Mouse (Mus musculus) liver, embryonic 16.5 days (tissue): ENCODE measurements around the gene Cdk7. TPM values are rescaled to one million over a fixed set of nuclear protein-coding genes. Genes with fewer than 3 reads are reported as not detected.
"Not testable (repeated sequence)": the region's sequence is repeated elsewhere in the genome, so short reads cannot be mapped to it uniquely, and the experiment has no call there.

ENCODE experiments used
- ATAC-seq: fragments of 200-750 bp; cut with Nextera tagmentation; 2 replicates; pipeline ENCODE4 v1.8.0; 2017; ENCODE audit warnings: low read depth, mild to moderate bottlenecking, moderate number of reproducible peaks, moderate library complexity
- H3K27ac ChIP-seq: fragments of 300-500 bp; sonication (generic); 2 replicates; pipeline ENCODE4 v1.5.1; 2014; ENCODE audit warnings: mild to moderate bottlenecking, low read length
- H3K27me3 ChIP-seq: fragments of 300-500 bp; sonication (generic); 2 replicates; pipeline ENCODE4 v1.6.1; 2014; ENCODE audit warnings: low read depth, low read length, mixed read lengths; ENCODE audit not compliant: control insufficient read depth, insufficient read depth
- H3K36me3 ChIP-seq: fragments of 300-500 bp; sonication (generic); 2 replicates; pipeline ENCODE4 v1.6.1; 2014; ENCODE audit warnings: mild to moderate bottlenecking; ENCODE audit not compliant: control insufficient read depth, insufficient read depth
- H3K4me1 ChIP-seq: fragments of 300-500 bp; sonication (generic); 2 replicates; pipeline ENCODE4 v1.6.1; 2014; ENCODE audit warnings: low read depth, low read length, mixed read lengths; ENCODE audit not compliant: control insufficient read depth
- H3K4me2 ChIP-seq: fragments of 300-500 bp; sonication (generic); 2 replicates; pipeline ENCODE4 v1.6.1; 2014; ENCODE audit warnings: low read depth, low read length, mixed read lengths
- H3K4me3 ChIP-seq: fragments of 300-500 bp; sonication (generic); 2 replicates; pipeline ENCODE4 v1.5.1; 2014; ENCODE audit warnings: low read depth, mild to moderate bottlenecking, low read length
- H3K9ac ChIP-seq: fragments of 300-500 bp; sonication (generic); 2 replicates; pipeline ENCODE4 v1.6.1; 2014; ENCODE audit warnings: low read depth, low read length
- H3K9me3 ChIP-seq: fragments of 300-500 bp; sonication (generic); replicated peaks from 2 replicates; pipeline ENCODE4 v1.6.1; 2016; ENCODE audit warnings: low read length; ENCODE audit not compliant: control insufficient read depth
- WGBS: fragments of 180-500 bp; shearing (Covaris S2); extraction: QIAGEN DNeasy Blood & Tissue Kit; methylation state at CpG from one replicate; pipeline ENCODE4 v1.1.7; 2014; ENCODE audit not compliant: insufficient replicate concordance; 5-methylcytosine and 5-hydroxymethylcytosine counted together
- polyA plus RNA-seq: library from polyadenylated mRNA; unstranded; fragments of >200 nt; fragmentation: Nextera tagmentation; extraction: Ambion mirVana; gene quantifications from 2 replicates; pipeline ENCODE4 v1.2.1, GENCODE M21; 2015

Cdk7 gene
- polyA plus RNA-seq, 1 experiment from 2014 or later: 28.7 TPM

GRCm38 (mm10) chr13:100731462-100732046 lies 815 bp upstream of the Cdk7 start:
- WGBS: 88% methylated on average over 5 of the region's 6 CpGs
- H3K9ac ChIP-seq, H3K27me3 ChIP-seq, H3K4me3 ChIP-seq, H3K27ac ChIP-seq, ATAC-seq, H3K9me3 ChIP-seq: not testable (repeated sequence)
- H3K36me3 ChIP-seq: peaks cover 11% of the 10 kb centered on the region
- peak overlapping the region; percentile 77 for H3K4me2 ChIP-seq
- peaks cover 18% of the 10 kb centered on the region for H3K4me1 ChIP-seq

GRCm38 (mm10) chr13:100730153-100730860 lies 432 bp downstream of the Cdk7 start:
- WGBS: under 1% methylated on average over 30 of the region's 30 CpGs
- Histone ChIP-seq H3K9me3 (no peaks in the 10 kb centered on the region), H3K9ac (peak overlapping the region; percentile 74), H3K4me2 (peak overlapping the region; percentile 77), H3K4me1 (peaks cover 21% of the 10 kb centered on the region), H3K27ac (peak overlapping the region; percentile 78), H3K4me3 (peak overlapping the region; percentile 74), H3K36me3 (peaks cover 9% of the 10 kb centered on the region), H3K27me3 (no peaks in the 10 kb centered on the region)
- peak; percentile 71 for ATAC-seq

GRCm38 (mm10) chr13:100728530-100728929 lies 2.2 kb downstream of the Cdk7 start:
- not testable (repeated sequence) for H3K4me2 ChIP-seq
- 83% methylated on average over 4 of the region's 4 CpGs for WGBS

GRCm38 (mm10) chr13:100728086-100728485 lies 2.7 kb downstream of the Cdk7 start:
- peaks cover 25% of the 10 kb centered on the region for H3K4me1 ChIP-seq
- H3K27me3 ChIP-seq: no peaks in the 10 kb centered on the region
- no peak overlapping the region for H3K4me3 ChIP-seq
- H3K27ac ChIP-seq: peak overlapping the region; percentile 25; the same call in 1 of the 2 replicates
- no peaks in the 10 kb centered on the region for H3K9me3 ChIP-seq
- no peak overlapping the region for H3K9ac ChIP-seq
- peaks cover 6% of the 10 kb centered on the region for H3K36me3 ChIP-seq
- H3K4me2 ChIP-seq: no peak overlapping the region
- 59% methylated on average over 5 of the region's 5 CpGs for WGBS
- ATAC-seq: no peak

More at GRCm38 (mm10) chr13:100728530-100728929, 2.2 kb downstream of the Cdk7 start:
- not testable (repeated sequence) for ATAC-seq, H3K36me3 ChIP-seq, H3K9me3 ChIP-seq, H3K27ac ChIP-seq, H3K9ac ChIP-seq, H3K27me3 ChIP-seq, H3K4me3 ChIP-seq
- H3K4me1 ChIP-seq: peaks cover 25% of the 10 kb centered on the region

GRCm38 (mm10) chr13:100725194-100725593 lies 5.5 kb downstream of the Cdk7 start:
- Histone ChIP-seq H3K4me1 (peaks cover 20% of the 10 kb centered on the region), H3K27me3 (no peaks in the 10 kb centered on the region), H3K27ac (no peak overlapping the region), H3K9ac (no peak overlapping the region), H3K4me3 (no peak overlapping the region), H3K9me3 (no peaks in the 10 kb centered on the region), H3K36me3 (peaks cover 6% of the 10 kb centered on the region), H3K4me2 (no peak overlapping the region)
- WGBS: 32% methylated on average over 10 of the region's 10 CpGs
- peak; percentile 59 for ATAC-seq

- Histone ChIP-seq H3K27ac (no peak overlapping the region), H3K9me3 (no peaks in the 10 kb centered on the region), H3K36me3 (peaks cover 8% of the 10 kb centered on the region), H3K27me3 (no peaks in the 10 kb centered on the region), H3K4me3 (no peak overlapping the region), H3K9ac (no peak overlapping the region), H3K4me2 (no peak overlapping the region), H3K4me1 (peaks cover 17% of the 10 kb centered on the region)
- ATAC-seq: no peak
- 81% methylated on average over 7 of the region's 7 CpGs for WGBS
These were observed 6.5 kb downstream of the Cdk7 start for GRCm38 (mm10) chr13:100724051-100724754.

GRCm38 (mm10) chr13:100721656-100722055 lies 9.1 kb downstream of the Cdk7 start:
- Histone ChIP-seq H3K27ac (no peak overlapping the region), H3K36me3 (peaks cover 8% of the 10 kb centered on the region), H3K4me2 (no peak overlapping the region), H3K9ac (no peak overlapping the region), H3K4me3 (no peak overlapping the region), H3K4me1 (peaks cover 6% of the 10 kb centered on the region), H3K27me3 (no peaks in the 10 kb centered on the region), H3K9me3 (no peaks in the 10 kb centered on the region)
- ATAC-seq: no peak
- 74% methylated on average over 5 of the region's 5 CpGs for WGBS

- Histone ChIP-seq H3K27me3 (no peaks in the 10 kb centered on the region), H3K9me3 (no peaks in the 10 kb centered on the region), H3K36me3 (peaks cover 28% of the 10 kb centered on the region), H3K9ac (no peak overlapping the region), H3K27ac (no peak overlapping the region), H3K4me3 (no peak overlapping the region), H3K4me2 (no peak overlapping the region), H3K4me1 (no peaks in the 10 kb centered on the region)
- ATAC-seq: no peak
- 48% methylated on average over 6 of the region's 6 CpGs for WGBS
These were observed 15.3 kb downstream of the Cdk7 start for GRCm38 (mm10) chr13:100715467-100715866.

GRCm38 (mm10) chr13:100706206-100706605 lies 24.5 kb downstream of the Cdk7 start:
- no peaks in the 10 kb centered on the region for H3K27me3 ChIP-seq
- WGBS: 89% methylated on average over 7 of the region's 7 CpGs
- H3K27ac ChIP-seq: no peak overlapping the region
- H3K9ac ChIP-seq: no peak overlapping the region
- no peaks in the 10 kb centered on the region for H3K4me1 ChIP-seq
- no peak overlapping the region for H3K4me2 ChIP-seq
- H3K4me3 ChIP-seq: no peak overlapping the region
- H3K36me3 ChIP-seq: peaks cover 57% of the 10 kb centered on the region
- ATAC-seq: no peak
- no peaks in the 10 kb centered on the region for H3K9me3 ChIP-seq
